Mouse (Mus musculus) heart, embryonic 14.5 days (tissue): ENCODE data around the gene Elk4. TPM values are rescaled to one million over a fixed set of nuclear protein-coding genes. Genes with fewer than 3 reads are reported as not detected.

Source experiments
- ATAC-seq: fragments of 200-750 bp; cut with Nextera tagmentation; 2 replicates; pipeline ENCODE4 v1.8.0; 2017; ENCODE audit warnings: low read depth, moderate TSS enrichment; ENCODE audit not compliant: insufficient number of reproducible peaks, insufficient read depth, low FRiP score
- H3K27ac ChIP-seq, 2 experiments: fragments of 200-500 bp in 1 of 2; fragments of 300-500 bp in 1 of 2; sonication (generic) in 1 of 2; replicated peaks in 1 of 2; 2 replicates each; pipeline ENCODE4 v1.5.1; 2012 to 2014; ENCODE audit warnings: low read depth in 2 of 2, low read length in 2 of 2, control low read depth in 1 of 2, mild to moderate bottlenecking in 1 of 2, mixed read lengths in 1 of 2; ENCODE audit not compliant: control insufficient read depth in 1 of 2, insufficient read depth in 1 of 2
- H3K27me3 ChIP-seq: fragments of 300-500 bp; sonication (generic); 2 replicates; pipeline ENCODE4 v1.6.1; 2014; ENCODE audit warnings: mild to moderate bottlenecking, low read length, control low read depth; ENCODE audit not compliant: control insufficient read depth, insufficient read depth
- H3K36me3 ChIP-seq: fragments of 300-500 bp; sonication (generic); 2 replicates; pipeline ENCODE4 v1.6.1; 2014; ENCODE audit warnings: mild to moderate bottlenecking, control low read depth, low read length, mixed read lengths; ENCODE audit not compliant: control insufficient read depth, insufficient read depth
- H3K4me1 ChIP-seq, 2 experiments: fragments of 200-500 bp in 1 of 2; fragments of 300-500 bp in 1 of 2; sonication (generic) in 1 of 2; 2 replicates each; pipeline ENCODE4 v1.6.1; 2012 to 2014; ENCODE audit warnings: low read length in 2 of 2, control low read depth in 1 of 2, mixed read lengths in 1 of 2; ENCODE audit not compliant: control insufficient read depth in 2 of 2, insufficient read depth in 2 of 2
- H3K4me2 ChIP-seq: fragments of 300-500 bp; sonication (generic); 2 replicates; pipeline ENCODE4 v1.6.1; 2014; ENCODE audit warnings: mild to moderate bottlenecking, low read length
- H3K4me3 ChIP-seq, 2 experiments: fragments of 200-500 bp in 1 of 2; fragments of 300-500 bp in 1 of 2; sonication (generic) in 1 of 2; 2 replicates each; pipeline ENCODE4 v1.5.1; 2012 to 2014; ENCODE audit warnings: low read length in 2 of 2, mild to moderate bottlenecking in 2 of 2, control low read depth in 1 of 2, low read depth in 1 of 2, moderate library complexity in 1 of 2; ENCODE audit not compliant: control insufficient read depth in 1 of 2, insufficient read depth in 1 of 2
- H3K9ac ChIP-seq: fragments of 300-500 bp; sonication (generic); 2 replicates; pipeline ENCODE4 v1.6.1; 2014; ENCODE audit warnings: mild to moderate bottlenecking, low read length
- H3K9me3 ChIP-seq: fragments of 300-500 bp; sonication (generic); 2 replicates; pipeline ENCODE4 v1.6.1; 2016; ENCODE audit warnings: low read length, control low read depth; ENCODE audit not compliant: control insufficient read depth
- WGBS: fragments of 180-500 bp; shearing (Covaris S2); extraction: QIAGEN DNeasy Blood & Tissue Kit; methylation state at CpG from one replicate; pipeline ENCODE4 v1.1.7; 2014; 5-methylcytosine and 5-hydroxymethylcytosine counted together
- polyA plus RNA-seq: library from polyadenylated mRNA; unstranded; fragments of >200 nt; fragmentation: Nextera tagmentation; extraction: Ambion mirVana; gene quantifications from 2 replicates; pipeline ENCODE4 v1.2.1, GENCODE M21; 2014

Elk4 gene
- polyA plus RNA-seq, 1 experiment from 2014 or later, result 24.7 TPM

DNA sequence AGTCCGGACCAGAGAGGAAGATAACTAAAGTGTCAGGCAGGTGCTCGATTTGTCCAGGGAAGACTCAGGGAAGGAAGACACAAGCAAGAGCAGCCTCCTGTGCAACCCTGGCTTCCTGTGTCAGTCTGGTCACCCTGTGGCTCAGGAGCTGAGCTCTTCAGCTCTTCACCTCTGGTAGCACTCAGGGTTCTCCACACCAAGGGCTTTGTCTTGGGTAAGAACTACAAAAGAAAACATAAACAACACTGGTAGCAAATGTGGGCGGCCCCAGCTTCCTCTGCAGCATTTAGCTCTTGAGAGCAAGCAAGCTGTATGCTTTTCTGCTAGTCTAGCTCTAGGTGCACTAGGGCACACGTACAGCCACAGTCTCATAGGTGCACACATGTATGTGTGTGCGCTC is 31.3 kb downstream of the Elk4 start:
- ATAC-seq, result no peak
- Histone ChIP-seq H3K36me3 (peaks cover 11% of the 10 kb centered on the region), H3K4me2 (no peak overlapping the region), H3K4me1 (peaks cover 0 to 5% of the 10 kb centered on the region in 2 experiments; a peak in 2 of 4 replicates), H3K9ac (no peak overlapping the region), H3K27me3 (no peaks in the 10 kb centered on the region), H3K9me3 (no peaks in the 10 kb centered on the region), H3K4me3 (no peak overlapping the region), H3K27ac (no peak overlapping the region)
- 59% methylated on average over 5 of the region's 5 CpGs for WGBS

GRCm38 (mm10) chr1:132040201-132040621 is 32.8 kb downstream of the Elk4 start:
- H3K4me3 ChIP-seq, result no peak overlapping the region
- no peak for ATAC-seq
- H3K4me2 ChIP-seq, result no peak overlapping the region
- H3K27me3 ChIP-seq, result no peaks in the 10 kb centered on the region
- H3K27ac ChIP-seq, result peak overlapping the region; percentile 72 to 77
- H3K36me3 ChIP-seq, result 0 out of 2 replicates have a peak, but pooled peaks cover 3% of the 10 kb centered on the region
- no peaks in the 10 kb centered on the region for H3K9me3 ChIP-seq
- WGBS, result 54% methylated on average over 9 of the region's 9 CpGs
- peaks cover 0 to 5% of the 10 kb centered on the region in 2 experiments; a peak in 2 of 4 replicates for H3K4me1 ChIP-seq
- H3K9ac ChIP-seq, result no peak overlapping the region

- ATAC-seq, result no peak
- WGBS, result 59% methylated on average over 4 of the region's 4 CpGs
- Histone ChIP-seq H3K4me2 (no peak overlapping the region), H3K36me3 (no peaks in the 10 kb centered on the region), H3K4me3 (no peak overlapping the region), H3K9ac (no peak overlapping the region), H3K27ac (no peak overlapping the region), H3K27me3 (no peaks in the 10 kb centered on the region), H3K4me1 (peaks cover 0 to 5% of the 10 kb centered on the region in 2 experiments; a peak in 2 of 4 replicates), H3K9me3 (no peaks in the 10 kb centered on the region)
Observed at GRCm38 (mm10) chr1:132043759-132044158, 36.4 kb downstream of the Elk4 start.

DNA sequence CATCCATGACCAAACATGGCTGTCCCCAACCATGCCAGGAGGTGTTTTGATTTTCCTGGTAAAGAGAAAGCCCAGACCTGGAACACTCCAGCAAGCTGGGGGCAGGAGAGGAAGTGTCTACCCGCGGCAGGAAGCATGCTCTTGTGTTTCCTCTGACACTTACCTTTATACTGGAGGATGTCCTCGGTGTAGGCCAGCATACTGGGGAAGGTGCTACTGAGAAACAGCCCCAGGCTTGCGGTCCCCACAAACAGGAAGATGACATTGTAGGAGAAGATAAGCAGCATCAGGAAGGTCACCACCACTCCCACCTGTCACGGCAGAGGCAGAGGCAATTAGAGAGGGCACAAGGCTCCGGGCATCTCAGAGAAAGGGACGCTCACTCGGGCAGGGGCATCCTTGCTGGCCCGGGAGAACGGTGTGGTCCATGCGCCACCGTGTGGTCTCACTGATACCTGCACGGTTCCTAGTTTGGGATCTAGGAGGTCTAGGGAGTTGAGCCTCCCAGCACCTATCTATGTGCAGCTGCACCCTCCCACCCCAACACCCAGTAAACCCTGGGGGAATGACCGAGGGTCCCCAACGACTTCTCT is 38.8 kb downstream of the Elk4 start:
- Histone ChIP-seq H3K27ac (no peak overlapping the region), H3K9me3 (no peaks in the 10 kb centered on the region), H3K36me3 (no peaks in the 10 kb centered on the region), H3K4me3 (no peak overlapping the region), H3K4me1 (no peaks in the 10 kb centered on the region; a peak in 1 of 4 replicates), H3K27me3 (no peaks in the 10 kb centered on the region), H3K9ac (no peak overlapping the region), H3K4me2 (no peak overlapping the region)
- 22% methylated on average over 15 of the region's 15 CpGs for WGBS
- no peak for ATAC-seq

GRCm38 (mm10) chr1:132051746-132052145 is 44.3 kb downstream of the Elk4 start:
- Histone ChIP-seq H3K4me3 (no peak overlapping the region), H3K4me1 (no peaks in the 10 kb centered on the region), H3K27ac (no peak overlapping the region), H3K36me3 (no peaks in the 10 kb centered on the region), H3K9me3 (no peaks in the 10 kb centered on the region), H3K9ac (no peak overlapping the region), H3K27me3 (no peaks in the 10 kb centered on the region), H3K4me2 (no peak overlapping the region)
- no peak for ATAC-seq
- 65% methylated on average over 3 of the region's 3 CpGs for WGBS

GRCm38 (mm10) chr1:132054387-132054786 is 47.0 kb downstream of the Elk4 start:
- Histone ChIP-seq H3K4me2 (no peak overlapping the region), H3K9me3 (no peaks in the 10 kb centered on the region), H3K27ac (no peak overlapping the region), H3K36me3 (no peaks in the 10 kb centered on the region), H3K27me3 (no peaks in the 10 kb centered on the region), H3K9ac (no peak overlapping the region), H3K4me1 (0 out of 4 replicates have a peak, but pooled peaks cover 0 to under 1% of the 10 kb centered on the region in 2 experiments), H3K4me3 (no peak overlapping the region)
- ATAC-seq, result no peak
- 83% methylated on average over 3 of the region's 3 CpGs for WGBS

DNA sequence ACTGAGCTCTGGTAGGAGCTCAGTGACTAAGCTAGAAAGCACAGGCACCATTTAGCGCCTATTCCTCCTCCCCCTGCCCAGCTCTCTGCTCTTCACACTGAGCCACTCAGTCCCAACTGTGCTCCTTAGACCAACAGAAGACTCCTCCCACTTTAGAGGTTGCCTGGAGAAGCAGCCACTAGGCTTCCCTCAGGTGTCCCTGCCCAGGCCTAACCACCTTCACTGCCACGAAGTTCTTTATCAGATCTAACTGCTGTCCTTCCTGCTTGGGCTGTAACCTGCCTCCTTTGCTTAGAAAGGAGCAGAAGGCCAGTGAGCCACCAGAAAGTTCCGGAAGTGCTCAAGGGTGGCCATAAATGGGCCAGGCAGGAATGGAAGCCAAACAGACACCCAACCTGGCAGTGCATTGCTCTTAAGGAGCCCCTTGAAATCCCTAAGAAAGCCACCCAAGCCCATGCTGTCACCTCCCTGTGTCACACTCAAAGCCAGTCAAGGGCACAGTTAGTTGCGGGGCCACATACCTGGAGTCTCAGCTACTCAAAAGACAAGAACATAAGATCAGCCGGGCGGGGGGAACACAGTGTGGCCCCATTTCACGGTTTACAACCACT is 47.8 kb downstream of the Elk4 start:
- ATAC-seq, result no peak
- H3K36me3 ChIP-seq, result no peaks in the 10 kb centered on the region
- no peaks in the 10 kb centered on the region for H3K27me3 ChIP-seq
- H3K4me1 ChIP-seq, result peaks cover 0 to 3% of the 10 kb centered on the region in 2 experiments; a peak in 1 of 4 replicates
- H3K27ac ChIP-seq, result no peak overlapping the region
- H3K4me3 ChIP-seq, result no peak overlapping the region
- no peak overlapping the region for H3K9ac ChIP-seq
- no peak overlapping the region for H3K4me2 ChIP-seq
- WGBS, result 68% methylated on average over 7 of the region's 7 CpGs
- H3K9me3 ChIP-seq, result no peaks in the 10 kb centered on the region
